Mouse (Mus musculus) spleen, adult 12 weeks (tissue): ENCODE measurements around the gene Mcur1.

Experiments
- DNase-seq: peaks from one replicate; pipeline ENCODE4 v3.0.0; 2022; ENCODE audit warnings: low spot score

Mcur1 gene

DNA sequence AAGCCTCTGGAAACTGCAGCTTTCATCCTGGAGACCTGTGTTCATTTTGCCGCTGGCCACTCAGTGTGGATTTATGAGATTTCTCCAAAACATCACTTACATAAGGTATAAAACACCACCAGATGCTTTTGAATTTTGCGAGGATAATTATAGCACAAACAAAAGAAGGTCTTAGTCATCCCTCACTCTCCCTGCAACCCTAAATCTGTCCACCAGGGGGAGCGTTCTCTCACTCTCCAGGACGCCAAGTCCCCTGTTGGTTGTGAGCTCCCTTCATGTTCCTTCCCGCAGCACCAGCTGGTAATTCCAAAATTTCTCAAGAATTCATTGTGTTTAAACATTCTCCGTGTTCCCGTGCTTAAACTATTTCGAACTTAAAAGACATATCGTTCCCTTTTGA lies 5.4 kb upstream of the Mcur1 start:
- DNase-seq, result peak; percentile 70

DNA sequence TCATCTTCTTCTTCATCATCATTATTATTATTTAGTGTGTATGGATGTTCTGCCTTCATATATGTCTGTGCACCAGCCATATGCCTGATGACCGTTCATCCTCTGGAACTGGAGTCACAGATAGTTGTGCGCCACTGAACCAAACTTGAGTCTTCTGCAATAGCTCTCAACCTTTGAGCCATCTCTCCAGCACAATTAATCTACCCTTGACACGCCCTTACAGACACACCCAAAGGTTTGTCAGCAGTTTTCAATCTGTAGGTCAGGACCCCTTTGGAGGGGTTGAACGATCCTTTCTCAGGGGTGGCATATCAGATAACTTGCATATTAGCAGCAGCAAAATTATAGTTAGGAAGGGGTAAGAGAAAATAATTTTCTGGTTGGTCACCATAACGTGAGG lies 4.7 kb upstream of the Mcur1 start:
- no peak for DNase-seq

DNA sequence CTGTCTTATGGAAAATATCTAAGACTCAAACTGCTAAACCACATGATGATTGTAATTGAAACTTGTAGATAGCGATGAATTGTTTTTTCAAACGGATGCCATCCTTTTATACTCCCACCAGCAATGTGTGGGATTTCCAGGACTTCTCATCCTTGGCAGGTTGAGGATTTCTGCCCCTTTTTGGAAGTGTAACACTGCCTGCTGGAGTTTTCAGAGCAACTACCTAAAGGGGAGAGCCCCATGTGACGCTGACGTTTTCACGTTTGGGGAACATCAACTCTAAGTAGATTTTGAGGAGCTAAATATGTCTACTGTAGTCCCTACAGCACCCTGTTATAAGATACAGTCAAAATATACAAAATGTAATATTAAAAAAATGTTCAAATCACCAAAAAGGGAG lies 2.7 kb upstream of the Mcur1 start:
- DNase-seq, result no peak

DNA sequence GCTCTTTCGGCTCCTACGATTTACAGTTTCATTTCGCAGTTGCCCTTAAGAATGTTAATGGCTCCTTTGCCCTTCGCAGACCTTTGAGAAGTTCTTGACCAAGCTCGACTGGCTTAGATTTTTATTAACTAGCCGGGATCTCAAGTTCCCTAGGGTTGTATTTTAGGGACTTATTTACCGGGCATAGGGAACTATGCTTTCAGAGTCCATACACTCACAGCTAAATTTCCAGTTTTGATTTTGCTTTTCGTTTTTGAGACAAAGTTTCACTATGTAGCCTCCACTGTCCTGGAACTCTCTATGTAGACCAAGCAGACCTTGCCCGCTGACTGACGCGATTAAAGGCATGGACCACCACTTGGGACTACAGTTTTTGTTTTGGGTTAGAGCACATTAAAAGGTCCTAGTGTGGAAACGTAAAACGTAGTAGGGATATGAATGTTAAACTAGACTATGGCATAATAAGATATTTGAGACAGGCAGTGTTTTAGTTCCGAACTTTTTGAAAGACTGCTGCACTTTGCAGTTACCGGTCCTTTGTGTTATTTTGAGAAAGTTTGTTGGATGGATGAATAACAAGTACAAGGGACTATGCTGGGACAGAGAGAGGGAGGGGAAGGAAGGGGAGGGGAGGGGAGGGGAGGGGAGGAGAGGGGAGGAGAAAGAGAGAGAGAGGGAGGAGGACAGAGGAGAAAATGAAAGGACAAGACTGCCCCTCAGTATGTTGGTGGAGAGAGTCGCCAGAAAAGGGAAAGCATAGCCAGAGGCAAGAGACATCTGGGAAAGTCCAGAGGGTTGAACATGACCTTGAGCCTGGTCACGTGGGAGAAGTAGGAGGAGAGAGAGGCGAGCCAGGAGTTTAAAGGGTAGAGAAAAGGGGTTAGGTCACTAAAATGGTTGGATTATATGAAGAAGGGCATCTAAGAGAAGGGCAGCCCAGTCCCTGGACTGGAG lies 744 bp upstream of the Mcur1 start:
- DNase-seq, result no peak

DNA sequence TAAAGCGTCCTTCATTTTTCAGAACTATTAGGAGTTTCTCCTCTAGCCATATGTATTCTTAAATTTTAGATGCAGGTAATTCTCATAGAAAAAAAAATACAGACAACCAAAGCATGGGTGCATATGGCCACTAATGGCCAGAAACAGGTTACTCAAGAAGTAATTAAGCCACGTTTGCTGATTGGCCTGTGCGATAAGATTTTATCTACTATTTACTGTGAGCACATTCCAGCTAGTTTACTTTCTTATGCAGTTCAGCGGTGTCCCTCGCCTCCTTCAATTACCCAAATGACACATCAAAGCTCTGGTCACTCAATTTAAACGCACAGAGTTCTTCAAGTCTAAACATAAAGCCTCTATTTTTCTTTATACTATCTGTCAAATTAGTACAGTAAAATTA lies 1.0 kb downstream of the Mcur1 start:
- no peak for DNase-seq

DNA sequence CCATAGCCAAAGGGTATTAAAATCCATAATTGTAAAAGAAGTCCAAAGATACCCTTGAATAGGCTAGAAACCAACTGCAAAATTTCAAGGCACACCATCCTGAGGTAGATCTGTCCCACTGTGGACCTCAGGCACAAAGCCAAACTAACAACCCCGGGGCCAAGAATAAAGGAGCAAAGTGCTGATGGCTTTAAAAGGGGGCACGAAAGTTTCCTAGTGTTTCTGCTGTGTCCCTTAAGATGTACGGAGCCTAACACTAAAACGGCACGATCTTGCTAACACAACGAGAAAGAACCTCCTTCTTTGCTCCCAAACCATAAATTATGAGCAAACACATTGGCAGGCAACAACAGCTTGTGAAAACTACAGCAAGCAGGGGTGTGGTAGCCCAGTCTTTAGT lies 1.6 kb downstream of the Mcur1 start:
- DNase-seq, result no peak

DNA sequence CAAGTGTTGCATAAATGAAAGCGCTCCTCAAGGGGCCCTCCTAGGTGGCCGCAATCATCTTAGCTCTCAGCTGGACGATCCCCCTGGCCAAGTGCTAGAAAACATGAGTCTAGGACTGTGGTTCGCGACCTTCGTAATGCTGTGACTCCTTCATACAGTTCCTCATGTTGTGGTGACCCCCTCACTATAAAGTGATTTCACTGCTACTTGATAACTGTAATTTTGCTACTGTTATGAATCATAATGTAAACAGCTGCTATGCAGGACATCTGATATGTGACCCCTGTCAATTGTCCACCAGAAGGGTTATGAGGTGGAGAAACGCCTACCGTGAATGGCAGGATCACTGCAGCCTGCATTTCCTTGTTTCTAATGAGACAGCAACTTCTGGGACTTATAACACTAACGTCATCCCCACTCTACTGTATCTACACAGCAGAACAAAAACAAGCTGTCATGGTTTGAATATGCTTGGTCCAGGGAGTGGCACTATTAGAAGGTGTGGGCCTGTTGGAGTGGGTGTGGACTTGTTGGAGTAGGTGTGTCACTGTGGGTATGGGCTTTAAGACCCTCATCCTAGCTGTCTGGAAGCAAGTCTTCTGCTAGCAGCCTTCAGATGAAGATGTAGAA lies 3.0 kb downstream of the Mcur1 start:
- no peak for DNase-seq

DNA sequence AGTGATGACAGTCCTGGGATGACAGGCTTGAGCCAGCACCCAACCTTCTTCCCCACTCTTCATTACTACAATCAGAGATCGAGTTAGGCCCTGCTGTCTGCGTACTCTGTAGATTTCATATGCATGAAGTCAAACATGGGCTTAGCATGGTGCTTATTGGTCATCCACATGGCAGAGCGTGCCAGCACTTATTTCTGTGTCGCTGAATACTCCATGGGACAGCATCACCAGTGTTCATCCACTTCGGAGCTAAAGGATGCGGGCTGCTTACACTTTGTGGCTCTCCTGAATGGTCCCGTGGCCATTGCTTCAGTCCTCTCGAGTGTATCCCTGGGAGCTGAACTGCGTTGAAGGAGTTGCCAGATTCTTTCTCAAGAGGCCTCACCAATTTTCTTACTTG lies 4.7 kb downstream of the Mcur1 start:
- DNase-seq, result no peak

DNA sequence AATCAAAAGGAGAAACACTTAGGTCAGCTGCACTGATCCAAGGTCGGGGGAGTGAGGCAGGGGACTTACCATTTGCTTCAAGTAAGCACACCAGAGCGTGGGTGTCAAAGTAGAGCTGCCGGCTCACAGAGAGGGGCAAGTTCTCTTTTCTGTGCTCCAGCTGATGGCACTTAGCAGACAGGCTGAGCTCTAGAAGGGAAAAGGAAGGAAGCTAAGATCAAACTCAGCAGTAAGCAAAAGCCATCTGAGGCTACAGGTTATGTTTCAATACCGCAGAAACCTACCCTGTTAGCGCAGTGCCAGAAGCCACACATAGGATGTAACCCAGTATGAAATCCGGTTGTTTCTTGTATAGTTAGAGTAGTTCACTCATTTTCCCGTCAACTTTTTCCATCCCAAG lies 5.2 kb downstream of the Mcur1 start:
- DNase-seq, result no peak

DNA sequence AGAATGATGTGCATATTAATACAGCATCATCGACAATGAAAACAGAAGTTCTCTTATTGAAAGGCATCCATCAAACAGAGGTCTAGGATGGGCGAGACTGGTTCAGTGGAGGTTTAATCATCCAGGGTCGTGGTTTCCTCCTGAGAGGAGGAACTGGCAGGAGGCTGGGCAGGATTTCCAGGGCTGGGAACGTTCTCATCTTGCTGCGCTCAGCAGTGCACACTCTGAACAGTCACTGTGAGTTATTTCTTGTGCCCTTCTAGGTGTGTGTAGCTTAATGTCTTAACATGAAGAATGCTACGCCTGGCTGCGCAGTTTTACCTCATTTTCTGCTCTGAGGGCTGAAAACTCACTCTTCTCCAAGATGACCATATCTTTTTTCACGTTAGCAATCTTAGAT lies 9.3 kb downstream of the Mcur1 start:
- no peak for DNase-seq

DNA sequence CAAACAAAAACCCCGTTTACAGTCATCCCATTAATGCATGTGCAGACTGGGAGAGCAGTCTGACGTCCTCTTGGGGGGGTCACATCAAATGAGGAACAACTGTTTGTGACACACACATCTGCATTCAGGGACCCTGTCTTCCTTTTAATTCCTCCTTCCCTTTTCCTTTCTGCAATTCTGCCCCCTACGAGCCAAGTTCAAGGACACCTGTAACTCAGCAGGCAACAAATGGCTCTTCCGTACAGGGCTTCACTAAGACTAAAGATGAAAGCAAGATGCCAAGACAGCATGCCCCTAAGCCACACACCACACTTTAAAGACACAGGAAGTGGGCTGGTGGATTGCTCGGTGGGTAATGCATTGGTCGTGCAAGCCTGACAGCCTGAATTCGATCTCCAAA lies 10.1 kb downstream of the Mcur1 start:
- no peak for DNase-seq

DNA sequence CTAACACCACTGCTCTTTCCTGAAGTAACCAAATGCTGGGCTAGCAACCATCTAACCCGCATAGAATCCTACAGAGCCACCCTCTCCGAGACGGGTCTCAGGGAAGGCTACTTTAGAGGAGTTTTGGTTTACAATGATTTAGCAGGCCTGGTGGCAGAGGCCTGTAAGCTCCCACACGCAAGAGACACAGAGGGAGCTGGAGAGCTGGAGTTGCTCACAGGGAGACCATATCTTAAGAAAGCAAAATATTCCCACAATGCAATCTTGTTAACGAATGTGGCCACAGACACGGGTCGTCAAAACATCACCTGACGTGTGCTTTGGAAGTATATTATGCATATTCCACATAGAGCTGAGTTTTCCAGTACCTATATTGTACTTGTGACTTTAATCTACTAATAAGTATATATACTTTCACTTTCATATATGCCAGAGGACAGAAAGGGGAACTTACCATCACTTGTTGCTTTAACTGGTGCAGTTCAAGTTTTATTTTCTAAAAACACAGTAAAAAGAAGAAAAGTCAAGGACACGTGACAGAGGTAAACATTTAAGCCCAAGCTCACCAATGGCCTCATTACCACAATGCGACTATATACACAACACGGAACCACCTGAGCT lies 10.8 kb downstream of the Mcur1 start:
- DNase-seq, result no peak

DNA sequence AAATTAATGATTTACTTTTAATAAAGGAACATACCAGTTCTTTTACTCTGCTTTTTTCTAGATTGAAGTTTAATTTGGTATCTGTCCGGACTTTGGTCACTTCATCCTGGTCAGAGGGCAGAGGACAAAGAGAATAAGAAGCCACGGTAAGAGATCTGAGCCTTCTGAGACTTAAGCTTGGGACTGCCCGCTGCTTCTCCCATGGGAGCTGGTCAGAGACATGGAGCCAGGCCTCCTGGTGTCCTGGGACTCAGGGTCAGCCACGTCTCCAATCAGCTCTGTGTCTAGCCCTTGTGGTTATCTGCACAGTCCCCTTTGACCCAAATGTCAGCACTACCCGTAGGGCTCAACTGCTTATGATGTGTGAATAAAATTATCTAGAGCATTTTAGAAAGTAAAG lies 11.4 kb downstream of the Mcur1 start:
- DNase-seq, result no peak

DNA sequence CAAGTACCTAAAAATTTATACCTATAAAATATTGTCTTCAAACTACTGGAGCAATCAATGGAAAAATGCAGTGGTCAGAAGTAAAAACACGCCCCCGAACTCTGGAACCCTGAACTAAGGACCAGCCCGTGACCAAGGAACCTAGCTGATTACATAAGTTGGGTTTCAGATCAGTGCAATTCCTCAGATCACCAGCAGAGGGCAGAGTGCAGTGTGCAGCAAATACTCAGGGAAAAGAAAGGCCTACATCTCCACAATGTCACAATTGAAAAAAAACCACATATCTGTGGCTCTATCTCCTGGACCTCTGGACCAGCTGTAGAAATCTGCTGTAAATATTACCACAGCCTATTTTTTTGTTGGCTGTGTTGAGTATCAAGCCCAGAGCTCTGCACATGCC lies 13.1 kb downstream of the Mcur1 start:
- peak; percentile 49 for DNase-seq

DNA sequence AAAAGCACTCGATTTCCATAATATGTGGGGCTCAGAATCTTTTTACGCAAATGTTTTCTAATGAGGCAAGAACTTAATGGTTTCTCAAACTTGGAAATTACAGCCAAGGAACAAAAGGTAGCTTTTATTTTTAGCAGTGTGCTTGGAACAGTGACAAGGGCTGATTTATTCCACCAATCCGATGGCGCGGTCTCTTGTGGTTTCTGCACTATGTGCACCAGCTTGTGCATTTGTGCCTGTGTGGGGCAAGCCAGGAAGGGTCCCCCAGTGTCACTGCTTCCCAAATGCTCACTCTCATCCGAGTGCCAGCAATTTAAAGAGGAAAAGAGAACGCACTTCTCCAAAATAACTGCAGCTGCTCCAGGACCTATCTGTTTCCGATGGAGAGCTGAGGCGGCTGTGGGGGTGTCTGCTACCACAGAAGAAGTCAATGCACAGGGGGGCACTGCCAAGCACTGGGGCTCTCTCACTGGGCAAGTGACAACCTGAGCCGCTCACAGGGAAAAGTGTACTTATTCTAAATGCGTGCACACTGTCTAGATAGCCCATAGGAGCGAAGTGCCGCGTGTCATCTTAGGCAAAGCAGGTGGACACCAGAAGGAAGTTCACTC lies 19.7 kb downstream of the Mcur1 start:
- DNase-seq, result no peak

DNA sequence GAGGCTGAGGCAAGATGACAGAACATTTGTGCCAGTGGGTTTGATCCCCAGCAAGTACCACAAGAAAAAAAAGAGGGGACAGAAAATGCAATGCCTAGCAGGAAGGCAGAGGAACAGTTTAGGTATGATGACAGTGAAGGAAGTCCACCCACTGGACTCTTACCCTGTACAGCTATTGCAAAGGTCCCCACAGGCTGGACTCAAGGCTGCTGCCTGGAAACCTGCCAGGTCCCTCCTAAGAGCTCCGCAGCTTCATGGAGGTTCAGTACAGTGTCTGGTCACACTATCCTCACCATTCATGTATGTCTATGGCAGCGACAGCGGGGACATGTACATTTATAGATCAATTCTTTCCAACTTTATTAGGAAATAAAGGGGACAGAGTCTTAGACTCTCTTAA lies 20.6 kb downstream of the Mcur1 start:
- DNase-seq, result no peak

DNA sequence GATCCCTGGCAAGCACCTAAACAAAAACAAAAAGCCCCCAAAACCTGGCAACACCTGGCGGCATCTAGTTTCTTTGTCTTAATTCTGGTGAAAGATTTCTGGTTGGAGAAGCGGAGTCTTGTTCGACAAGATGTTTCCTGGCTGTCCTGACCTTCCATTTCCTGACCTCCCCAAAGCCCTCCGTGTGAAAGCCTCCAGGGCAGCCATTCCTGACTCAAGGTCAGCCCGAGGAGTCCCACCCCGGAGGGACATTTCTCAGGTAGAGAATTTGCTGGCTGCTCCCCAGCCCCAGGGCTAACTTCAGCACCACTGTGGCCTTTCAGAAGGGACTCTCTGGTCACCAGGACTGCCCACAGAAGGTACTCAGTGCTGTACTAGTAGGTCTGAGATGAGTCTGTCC lies 22.1 kb downstream of the Mcur1 start:
- no peak for DNase-seq

DNA sequence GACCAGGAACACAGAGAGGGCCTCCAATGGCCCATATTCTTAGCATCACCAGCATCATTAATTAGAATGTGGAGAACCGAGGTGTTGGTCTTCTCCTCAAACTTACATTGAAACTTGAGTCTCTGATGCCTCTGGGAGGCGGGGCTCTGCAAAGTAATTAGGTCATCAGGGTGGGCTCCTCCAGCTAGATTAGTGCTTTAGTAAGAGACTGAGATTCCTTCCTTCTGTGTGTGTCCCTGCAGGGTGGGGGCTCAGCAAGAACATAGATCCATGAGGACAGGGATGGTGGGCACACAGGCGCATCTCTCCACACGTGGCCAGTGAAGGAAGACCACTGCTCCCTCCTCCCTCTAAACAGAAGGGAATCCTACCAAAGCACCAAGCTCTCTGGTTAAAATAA lies 26.0 kb downstream of the Mcur1 start:
- DNase-seq, result no peak

DNA sequence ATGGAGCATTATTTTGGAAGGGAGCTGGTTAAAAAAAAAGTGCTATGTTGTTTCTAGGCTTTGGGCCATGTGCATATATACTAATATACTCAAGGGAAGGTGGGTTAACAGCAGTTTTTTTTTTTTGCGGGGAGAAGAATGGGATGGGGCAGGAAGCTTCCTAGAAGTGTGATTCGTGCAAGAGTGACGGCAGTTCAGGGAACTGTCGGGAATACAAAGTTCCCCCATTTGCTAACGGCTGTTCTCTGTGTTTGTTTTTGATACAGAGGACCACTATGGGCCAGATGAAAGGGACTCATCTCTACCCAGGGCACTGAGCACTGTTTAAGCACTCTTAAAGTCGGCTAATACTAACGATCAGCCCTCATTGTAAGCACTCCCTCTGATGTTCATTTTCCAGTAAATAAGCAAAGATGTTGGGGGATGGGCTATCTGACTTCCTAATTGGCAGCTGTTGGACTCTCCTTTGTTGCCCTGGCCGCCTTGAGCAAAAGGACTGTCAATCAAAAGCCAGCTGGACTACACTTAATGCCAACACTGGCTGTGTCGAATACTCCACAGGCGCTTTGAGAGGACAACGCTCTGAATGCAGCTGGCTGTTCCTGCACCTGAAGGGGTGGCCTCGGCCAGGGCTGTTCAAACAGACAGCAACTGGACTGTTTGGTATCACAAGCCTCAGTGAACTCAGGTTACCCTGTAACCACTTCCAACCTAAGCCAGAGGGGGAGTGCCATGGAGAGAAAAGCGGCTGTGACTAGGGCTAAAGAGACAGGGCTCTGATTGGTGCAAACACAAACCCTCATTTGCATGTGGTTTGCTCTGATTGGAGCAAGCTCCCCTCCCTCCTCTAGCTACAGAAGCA lies 28.9 kb downstream of the Mcur1 start:
- DNase-seq, result no peak

DNA sequence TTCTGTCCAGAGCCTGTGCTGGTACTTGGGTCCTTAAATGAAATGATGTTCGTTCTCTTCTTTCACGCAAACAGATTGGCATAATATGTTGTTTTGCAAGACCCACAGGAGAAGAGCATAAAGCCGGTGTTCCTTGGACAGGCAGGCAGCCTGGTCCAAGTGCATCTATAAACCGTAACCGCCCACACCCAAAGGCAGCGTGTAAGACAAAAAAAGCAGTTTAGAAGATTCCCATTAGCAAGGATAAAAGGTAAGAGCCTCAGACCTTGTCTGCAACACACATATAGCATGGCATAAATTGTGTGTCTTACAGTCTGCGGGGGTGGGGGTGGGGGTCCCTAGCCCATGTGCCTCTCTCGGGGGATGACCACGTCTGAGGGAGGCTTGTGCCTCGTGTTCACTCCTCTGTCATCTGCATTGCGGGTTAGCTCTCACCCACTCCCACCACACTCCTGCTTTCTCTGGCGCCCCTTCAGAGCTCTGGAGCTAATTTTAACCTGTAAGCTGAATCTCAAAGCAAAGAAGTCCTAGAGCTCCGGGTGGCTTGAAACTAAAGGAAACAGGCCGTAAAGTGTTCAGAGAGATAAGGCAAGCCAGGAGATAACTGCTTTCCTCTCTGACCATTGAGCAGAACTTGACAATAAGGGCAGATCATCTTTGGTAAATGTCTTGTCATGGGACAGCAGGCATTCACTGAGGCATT lies 29.7 kb downstream of the Mcur1 start:
- DNase-seq, result no peak

DNA sequence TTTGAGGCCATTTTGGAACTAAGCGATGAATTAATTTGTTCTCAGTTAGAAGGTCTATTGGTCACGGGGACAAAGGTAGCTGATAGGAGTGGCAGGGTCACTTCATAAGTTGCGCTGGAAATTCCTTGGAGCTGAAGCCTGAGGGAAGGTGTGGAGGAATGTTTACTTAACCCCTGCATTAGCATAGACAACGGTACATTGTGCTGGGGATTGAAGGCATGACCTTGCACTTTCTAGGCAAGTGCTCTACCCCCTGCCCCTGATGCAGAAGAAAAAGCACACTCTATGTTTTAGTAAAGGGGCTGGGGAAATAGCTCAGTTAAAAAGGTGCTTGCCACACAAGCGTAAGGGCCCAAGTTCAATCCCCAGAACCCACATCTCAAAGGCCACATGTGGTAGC lies 33.7 kb downstream of the Mcur1 start:
- no peak for DNase-seq
